Mouse (Mus musculus) cortical plate, adult 2 months (tissue): ENCODE measurements around the gene Rab5if.

Source experiments
- CTCF ChIP-seq: fragments of 200-500 bp; IDR thresholded peaks from 2 replicates; pipeline ENCODE4 v1.5.1; 2011; ENCODE audit warnings: mild to moderate bottlenecking, control low read depth, low read length; ENCODE audit not compliant: insufficient read depth; ENCODE audit errors: extremely low read depth
- POLR2A ChIP-seq: fragments of 200-500 bp; IDR thresholded peaks from 2 replicates; pipeline ENCODE4 v1.6.1; 2011; ENCODE audit warnings: mild to moderate bottlenecking, low read length, control low read depth; ENCODE audit not compliant: insufficient read depth; ENCODE audit errors: extremely low read depth

DNA sequence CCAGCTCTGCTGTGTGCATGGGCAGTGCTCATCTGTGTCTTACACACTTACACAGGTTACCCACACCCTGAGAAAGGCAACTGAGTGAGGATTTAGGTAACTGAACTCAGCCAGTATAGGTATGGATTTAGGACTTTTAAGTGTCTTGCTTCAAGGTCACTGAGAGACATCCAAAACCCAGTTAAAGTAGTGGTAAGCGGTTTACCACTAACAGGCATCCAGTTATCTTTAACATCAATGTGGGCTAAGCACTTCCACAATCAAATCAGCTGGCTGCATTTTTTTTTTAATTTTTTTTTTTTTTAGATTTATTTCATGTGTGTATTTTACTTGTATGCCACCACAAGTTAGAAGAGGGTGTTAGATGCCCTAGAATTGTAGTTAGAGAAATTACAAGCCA is 6.6 kb upstream of the Rab5if start:
- TF ChIP-seq CTCF (no peak), POLR2A (no peak)
